Mouse (Mus musculus) hematopoietic multipotent progenitor cell, adult 10-12 weeks (in vitro differentiated cells): ENCODE measurements around the gene Lcn4. TPM values are rescaled to one million over a fixed set of nuclear protein-coding genes. Genes with fewer than 3 reads are reported as not detected.

Experiments used
- polyA plus RNA-seq: library from polyadenylated mRNA; stranded (reverse); fragments of >175 nt; gene quantifications from 2 replicates; pipeline ENCODE4 v1.2.3, GENCODE M21; 2012; ENCODE audit warnings: low replicate concordance

Lcn4 gene
- 0.49 TPM in 1 of 2 replicates, not detected in the other for polyA plus RNA-seq

GRCm38 (mm10) chr2:26671182-26671581 is at the start of gene Lcn4:
Gene Lcn4, minus strand, starts transcription at chr2:26671282.

GRCm38 (mm10) chr2:26627921-26628739 is 43.0 kb downstream of the Lcn4 start, which contains the start of gene Fam69b:
Gene Fam69b, plus strand, starts transcription at chr2:26628457.

Other genes with a start within 250 kb of the Lcn4 start
- 40.3 and 54.5 TPM in 2 replicates for gene Sec16a, start 226.1 kb downstream of the Lcn4 start, polyA plus RNA-seq
- 58.7 and 58.9 TPM in 2 replicates for gene Notch1, start 154.6 kb downstream of the Lcn4 start, polyA plus RNA-seq
- 2.6 and 9.0 TPM in 2 replicates for gene Egfl7, start 91.3 kb downstream of the Lcn4 start, polyA plus RNA-seq
- gene Gm20532, start 84.6 kb downstream of the Lcn4 start, polyA plus RNA-seq = 0.38 TPM in 1 of 2 replicates, not detected in the other
- 30.6 and 53.9 TPM in 2 replicates for gene Agpat2, start 66.9 kb downstream of the Lcn4 start, polyA plus RNA-seq
- gene Fam69b, start 42.8 kb downstream of the Lcn4 start, polyA plus RNA-seq = 1.1 and 2.0 TPM in 2 replicates
- not detected in 2 replicates for gene Abo, start 193.7 kb upstream of the Lcn4 start, polyA plus RNA-seq
- gene Surf6, start 231.6 kb upstream of the Lcn4 start, polyA plus RNA-seq = 17.3 and 24.2 TPM in 2 replicates
- 30.0 and 42.0 TPM in 2 replicates for gene Med22, start 239.4 kb upstream of the Lcn4 start, polyA plus RNA-seq
- 1,773 and 2,822 TPM in 2 replicates for gene Rpl7a, start 239.5 kb upstream of the Lcn4 start, polyA plus RNA-seq
- gene Surf2, start 245.1 kb upstream of the Lcn4 start, polyA plus RNA-seq = 3.5 and 9.7 TPM in 2 replicates
- 16.2 and 34.5 TPM in 2 replicates for gene Surf1, start 245.2 kb upstream of the Lcn4 start, polyA plus RNA-seq